Mouse (Mus musculus): Measurements from ENCODE around the gene Esp24.
"Not testable (repeated sequence)": the region's sequence is repeated elsewhere in the genome, so short reads cannot be mapped to it uniquely, and the experiment has no call there.

DNA sequence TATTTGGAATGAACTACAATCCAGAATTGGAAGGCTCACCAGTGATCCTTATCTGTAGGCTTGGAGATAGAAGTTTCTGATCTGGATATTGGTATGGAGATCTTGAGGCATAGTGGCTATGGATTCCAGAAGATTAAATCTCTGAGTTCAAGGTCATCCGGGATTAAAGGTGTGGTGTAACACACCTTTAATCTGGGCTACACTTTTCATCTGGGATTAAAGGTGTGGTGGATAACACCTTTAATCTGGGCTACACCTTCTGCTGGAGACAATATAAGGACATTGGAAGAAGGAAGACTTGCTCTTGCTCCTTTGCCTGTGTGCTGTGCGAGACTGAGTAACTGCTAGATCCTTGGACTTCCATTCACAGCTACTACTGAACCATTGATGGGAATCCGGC lies at the start of gene Esp24:
- not testable (repeated sequence) for TF ChIP-seq CTCF (IDR thresholded peaks at IDR 0.05); POLR2A (IDR thresholded peaks at IDR 0.05; ENCODE audit: insufficient read depth, low read depth, low read length)

Measured in heart, adult 2 months (tissue).